Mouse (Mus musculus): ENCODE measurements at regions not wholly inside any gene's neighbourhood (a gene's known extent, or its start where the extent isn't known, plus 50 kb on each side); places are given as distances from the start of the nearest gene placed in this dataset.
A peak's percentile ranks its signal among the peaks of the same experiment; 100 is the strongest.

DNA sequence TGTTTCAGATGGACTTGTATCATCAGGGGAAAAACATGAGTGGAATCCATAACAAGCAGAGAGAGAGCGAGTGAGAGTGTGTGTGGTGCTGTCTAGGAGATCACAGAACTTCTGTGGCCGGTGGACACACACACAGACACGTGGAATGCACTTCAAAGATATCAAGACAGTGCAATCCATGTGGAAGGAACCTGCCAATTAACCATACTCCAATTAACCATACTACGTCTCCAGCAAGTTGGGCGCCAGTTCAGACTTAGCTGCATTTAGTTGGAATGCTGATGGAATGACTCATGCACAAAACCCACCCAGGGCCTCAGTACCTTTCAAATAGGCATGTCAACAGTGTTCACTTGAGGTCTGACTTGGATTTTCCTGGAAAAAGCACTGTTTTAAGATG lies 172.8 kb upstream of the Rnd3 start:
- DNase-seq: no peak

DNA sequence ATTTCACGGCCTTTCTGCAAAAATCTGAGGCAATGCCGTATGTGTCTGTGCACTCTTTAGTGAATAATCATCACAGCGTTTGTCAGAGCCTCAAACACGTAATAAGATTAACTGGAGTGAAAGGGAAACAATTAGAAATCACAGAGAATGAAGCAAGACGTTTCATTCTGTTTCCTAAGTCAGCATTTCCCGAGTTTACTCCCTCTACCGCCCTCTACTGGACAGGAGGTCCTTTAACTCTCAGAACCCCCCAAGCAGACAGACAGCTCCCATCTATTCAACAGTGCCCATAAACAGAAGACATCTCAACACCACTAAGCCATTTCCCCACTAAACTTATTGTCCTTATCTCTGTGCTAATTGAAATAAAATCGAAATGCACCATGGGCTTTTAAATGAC lies 167.5 kb upstream of the Rnd3 start:
- no peak for DNase-seq

DNA sequence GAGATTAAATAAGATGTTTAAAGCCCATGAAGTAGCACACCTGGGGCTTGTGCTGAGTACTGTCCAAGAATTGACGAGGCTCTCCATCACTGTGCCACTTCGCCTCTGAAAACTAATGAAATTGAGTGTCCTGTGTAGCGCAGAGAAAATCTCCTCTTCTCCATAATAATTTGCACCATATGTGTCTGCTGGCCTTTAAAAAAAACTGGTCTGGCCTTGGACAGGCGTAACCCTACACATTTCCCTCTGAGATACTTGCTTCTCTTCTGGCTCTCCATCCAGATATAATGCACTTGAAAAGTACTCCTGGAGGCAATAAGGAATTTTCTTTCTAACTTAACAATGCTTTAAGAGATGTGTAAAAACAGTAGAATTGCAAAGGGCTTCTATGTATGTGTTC lies 164.5 kb upstream of the Rnd3 start:
- no peak for DNase-seq

DNA sequence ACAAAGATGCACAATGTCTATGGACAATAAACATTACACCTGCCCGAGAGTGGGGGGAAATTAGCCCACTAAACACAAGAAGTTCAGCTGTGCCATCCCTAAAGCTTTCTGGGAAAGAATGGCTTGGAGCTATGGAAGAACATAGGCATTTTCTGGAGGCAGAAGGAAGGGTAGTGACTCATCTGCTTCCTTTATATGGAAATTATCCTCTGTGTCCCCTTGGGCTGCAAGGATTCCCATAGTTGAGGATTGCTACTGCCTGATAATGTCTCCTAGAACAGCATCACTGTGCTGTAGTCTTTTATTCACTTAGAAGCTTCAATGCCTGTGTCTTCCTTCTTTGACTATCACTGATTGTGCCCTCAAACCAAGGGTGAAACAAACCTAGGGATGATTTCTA lies 157.3 kb upstream of the Rnd3 start:
- DNase-seq: no peak

DNA sequence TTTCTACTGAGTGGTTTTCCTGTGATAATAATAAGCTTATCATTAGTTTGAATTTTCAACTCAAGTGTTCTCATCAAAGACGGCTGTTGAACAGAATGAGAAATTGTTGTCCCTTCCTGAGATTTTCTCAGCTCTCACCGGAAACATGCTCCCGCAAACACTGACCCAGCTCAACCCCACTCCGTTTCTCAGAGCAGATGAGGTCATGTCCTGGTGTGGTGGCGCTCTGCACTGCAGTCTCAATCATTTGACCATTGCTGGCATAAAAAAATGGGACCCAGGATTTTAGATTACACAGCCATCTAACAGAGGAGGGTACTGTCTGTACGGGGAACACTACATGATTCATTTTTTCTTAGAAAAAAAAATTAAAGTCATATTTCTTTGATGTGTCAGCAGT lies 156.5 kb upstream of the Rnd3 start:
- peak; percentile 59 to 66 for DNase-seq

DNA sequence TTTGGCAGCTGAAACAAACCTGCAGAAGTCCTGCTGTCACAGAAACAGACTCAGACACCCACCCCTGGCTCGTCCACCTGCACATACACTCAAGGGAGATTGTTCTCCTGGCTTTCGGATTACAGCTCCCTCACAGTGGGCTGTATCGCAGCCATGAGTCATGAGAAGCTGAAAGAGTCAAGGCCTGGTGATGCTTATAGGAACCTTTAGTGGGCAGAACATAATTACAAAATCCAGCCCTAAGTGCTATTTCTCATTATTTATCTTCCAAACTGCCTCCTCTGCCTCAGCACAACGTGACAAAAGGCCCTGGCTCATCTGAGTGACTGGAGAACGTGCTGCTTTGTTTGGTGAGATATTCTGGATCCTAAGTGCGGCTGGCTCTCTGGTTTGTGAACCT lies 155.8 kb upstream of the Rnd3 start:
- no peak for DNase-seq

DNA sequence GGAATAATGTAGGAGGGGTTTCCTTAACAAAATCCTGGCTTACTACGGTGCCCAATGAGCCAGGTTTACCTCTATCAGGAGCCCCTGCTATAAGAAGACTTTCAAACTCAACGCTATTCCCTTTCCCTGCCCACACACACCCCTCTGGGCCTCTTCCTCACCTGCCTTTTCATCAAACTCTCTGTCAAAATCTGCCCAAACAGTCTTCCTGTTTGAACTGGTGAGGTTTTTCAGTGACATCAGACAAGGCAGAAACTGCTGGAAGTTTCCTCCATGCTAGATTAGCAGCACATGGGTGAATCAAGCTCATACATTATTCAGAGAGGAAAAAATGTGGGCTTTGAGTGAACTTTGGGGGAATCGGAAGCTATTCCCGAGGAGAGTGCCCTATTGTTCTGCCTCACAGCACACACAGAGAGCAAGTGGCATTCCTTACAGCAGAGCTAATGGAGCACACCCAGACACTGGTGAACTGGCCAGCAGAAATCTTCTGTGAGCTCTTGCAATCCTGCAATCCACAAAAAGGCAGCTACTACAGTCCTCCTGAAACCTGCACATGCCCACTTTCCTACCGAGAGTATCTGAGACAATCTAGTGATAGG lies 141.8 kb upstream of the Rnd3 start:
- DNase-seq: no peak

DNA sequence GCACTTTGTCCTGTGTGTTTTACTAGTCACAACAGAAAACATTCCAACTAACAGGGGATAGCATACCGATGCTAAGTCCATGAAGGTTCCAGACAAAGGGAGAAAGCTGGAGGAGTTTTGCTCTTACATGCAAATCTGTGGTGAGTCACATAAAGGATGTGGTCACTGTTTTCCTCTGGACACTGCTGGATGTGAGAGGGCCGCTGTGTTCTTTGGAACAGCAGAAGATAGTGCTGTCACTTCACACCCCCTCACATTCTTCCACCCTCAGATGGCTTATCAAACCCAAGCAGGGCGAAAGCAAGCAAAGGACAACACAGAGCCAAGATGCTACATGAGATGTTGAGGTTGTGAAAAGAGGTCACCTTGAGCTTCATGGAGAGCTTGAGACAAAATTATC lies 139.8 kb upstream of the Rnd3 start:
- DNase-seq: no peak

DNA sequence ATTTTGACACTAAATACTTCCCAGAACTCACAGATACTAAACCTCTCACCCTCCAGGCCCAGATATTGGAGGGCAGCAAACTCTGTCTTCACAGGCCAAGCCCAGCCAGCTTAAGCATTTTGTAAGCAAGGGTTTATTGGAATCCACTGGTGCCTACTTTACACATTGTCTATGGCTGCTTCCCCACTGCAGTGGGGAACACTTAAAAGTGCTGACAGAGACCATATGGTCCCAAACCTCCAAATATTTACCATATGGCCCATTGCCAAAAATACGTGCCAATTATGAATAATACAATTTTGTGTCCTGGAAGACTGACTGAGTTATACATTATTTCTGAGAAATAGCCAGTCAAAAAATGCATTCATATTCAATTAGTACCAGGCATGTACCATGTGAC lies 136.7 kb upstream of the Rnd3 start:
- DNase-seq: no peak

DNA sequence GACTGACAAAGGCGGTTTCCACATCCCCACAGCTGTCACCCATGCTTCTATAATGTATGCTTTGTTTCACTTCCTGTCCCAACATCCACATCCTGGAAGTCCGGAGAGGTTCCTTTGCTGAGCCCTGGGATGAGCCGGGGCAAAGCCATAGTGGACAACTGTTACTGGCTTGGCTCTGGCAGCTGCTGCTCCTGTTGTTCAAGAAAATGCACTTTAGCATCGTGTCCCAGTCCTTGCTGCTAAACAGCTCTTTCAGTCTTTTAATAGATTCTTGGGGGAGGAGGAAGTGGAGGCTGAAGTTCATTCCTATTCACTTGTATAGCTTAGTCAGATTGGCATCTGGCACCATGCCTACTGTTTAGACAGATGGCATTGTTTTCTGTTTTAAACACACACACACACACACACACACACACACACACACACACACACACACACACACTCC lies 135.9 kb upstream of the Rnd3 start:
- DNase-seq: peak; percentile 14 to 47

DNA sequence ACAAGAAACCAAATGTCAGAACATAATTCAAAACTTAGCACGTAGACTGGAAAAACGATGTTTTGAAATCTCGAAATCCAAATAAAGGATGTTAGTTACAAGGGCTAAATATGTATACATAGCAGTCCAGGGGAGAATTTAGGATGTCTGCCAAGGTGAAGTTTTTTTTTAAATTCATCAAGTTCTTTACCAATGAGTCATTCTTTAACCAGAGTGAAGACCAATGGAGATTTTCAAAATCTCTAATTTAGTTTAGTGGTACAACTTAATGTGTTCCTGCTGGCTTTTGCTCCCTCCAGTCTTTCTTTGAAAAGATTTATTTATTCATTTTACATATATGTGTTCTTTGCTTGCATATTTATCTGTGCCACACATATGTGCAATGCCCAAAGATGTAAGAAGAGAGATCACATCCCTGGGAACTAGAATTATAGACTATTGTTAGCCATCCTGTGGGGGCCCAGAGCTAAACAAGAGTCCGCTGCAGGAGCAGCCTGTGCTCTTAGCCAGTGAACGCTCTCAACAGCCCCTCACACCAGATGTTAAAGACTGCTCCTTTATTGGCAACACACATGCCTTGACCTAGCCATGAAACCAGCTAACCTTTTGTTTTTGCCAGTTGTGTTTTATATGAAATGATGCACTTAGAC lies 130.6 kb upstream of the Rnd3 start:
- DNase-seq: no peak

DNA sequence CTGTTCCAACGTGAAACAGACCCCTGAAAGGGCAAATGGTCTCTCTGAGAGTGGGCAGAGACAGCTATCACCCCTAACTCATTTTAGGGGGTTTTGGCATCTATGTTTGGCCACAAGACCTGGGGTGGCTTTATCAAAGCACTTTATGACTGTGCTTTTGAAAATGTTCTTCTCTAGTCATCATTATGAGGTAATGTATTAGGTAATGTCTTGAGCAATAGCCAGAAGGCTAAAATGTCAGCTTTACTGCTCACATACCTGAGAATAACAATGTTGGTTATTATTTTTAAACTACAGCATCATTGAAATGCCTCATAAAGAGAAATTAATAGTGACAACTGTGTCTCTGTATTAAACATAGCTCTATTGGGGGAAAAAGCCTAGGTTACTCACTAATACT lies 129.9 kb upstream of the Rnd3 start:
- no peak for DNase-seq

DNA sequence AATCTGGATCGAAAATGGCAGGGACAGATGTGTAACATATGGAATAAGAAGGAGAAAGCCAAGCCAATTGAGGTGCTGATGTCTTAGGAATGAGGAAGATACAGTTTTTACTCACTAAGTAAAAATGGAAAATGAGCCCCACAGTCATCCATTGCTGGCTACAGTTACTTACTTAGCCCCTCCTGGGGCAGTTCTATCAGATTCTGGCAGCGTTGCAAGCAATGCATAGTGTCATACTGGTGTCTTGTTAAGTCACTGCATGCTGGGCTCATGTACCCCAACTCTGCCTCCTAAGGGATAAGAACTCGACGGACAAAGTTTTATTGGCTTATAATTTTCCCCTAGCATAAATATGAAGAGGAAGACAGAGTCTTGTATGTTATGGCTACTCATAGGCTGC lies 129.4 kb upstream of the Rnd3 start:
- DNase-seq: no peak

DNA sequence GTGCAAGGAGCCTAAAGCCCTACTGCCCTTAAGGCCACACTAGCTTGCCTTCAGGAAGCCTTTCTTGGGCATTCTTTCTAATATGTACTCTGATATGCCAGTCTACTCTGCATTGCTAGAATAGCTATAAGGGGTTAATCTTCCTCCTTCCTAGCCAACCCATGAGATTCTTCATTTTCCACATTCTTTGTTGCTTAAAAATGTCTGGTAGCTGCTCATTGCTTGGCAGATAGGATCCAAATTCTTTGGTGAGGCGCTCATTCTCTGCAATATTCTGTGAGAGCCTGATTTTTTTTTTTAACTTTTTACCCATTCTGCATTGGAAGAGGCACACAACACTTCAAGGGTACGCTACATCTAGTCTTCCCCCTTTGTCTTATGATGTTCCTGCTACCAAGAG lies 127.7 kb upstream of the Rnd3 start:
- DNase-seq: no peak

DNA sequence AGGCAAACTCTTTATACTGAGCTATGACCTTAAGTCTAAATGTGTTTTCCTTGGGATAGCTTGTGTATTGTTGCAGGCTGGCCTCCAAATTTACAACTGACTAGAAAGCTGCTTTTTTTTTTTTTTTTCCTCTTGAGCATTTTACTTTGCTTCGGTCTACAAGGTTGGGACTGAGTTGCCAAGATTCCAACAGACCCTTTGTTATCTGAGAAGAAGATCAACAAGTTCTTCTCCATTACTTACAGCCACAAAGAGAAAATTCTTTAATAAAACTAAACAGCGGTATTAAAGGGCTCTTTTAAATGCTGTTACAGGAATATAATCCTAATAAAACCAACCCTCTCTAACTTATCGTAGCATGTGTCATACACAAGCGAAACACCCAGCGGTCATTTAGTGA lies 124.4 kb upstream of the Rnd3 start:
- DNase-seq: no peak

DNA sequence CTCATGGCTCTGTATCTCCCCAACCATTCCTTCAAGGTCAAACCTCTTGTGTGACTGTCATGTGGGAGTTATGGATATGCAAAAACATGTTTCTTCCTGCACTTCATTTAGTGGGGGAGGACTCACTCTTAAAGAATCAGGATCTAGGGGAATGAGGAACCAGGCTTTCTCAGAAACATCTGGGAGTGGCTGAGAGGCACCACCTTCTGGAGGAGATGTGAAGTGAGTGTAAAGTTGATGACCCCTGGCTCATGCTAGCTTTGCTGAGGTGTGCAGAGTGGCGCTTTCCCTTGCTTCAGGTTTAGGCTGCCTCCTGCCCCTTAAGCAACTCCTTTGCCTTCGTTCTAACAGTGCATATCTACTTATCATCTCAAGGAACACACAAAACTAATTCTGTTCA lies 119.6 kb upstream of the Rnd3 start:
- no peak for DNase-seq

DNA sequence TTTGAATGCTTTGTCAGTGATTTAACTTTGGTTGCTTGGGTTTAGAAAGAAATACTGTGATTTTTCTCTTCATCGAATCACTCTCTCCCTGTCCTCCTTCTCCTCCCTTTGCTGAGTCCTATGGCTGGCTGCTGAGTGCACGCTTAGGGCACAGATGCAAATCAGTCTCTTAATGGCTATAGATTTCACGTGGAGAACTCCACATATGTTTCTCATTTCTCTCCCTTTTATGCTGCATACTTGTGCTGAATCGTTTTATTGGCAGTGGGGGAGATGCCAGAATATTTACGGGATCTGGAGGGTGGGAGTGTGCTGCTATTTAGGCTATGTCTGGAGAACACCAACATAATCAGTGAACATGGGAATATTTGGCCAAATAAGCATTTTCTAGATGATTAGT lies 118.8 kb upstream of the Rnd3 start:
- no peak for DNase-seq

DNA sequence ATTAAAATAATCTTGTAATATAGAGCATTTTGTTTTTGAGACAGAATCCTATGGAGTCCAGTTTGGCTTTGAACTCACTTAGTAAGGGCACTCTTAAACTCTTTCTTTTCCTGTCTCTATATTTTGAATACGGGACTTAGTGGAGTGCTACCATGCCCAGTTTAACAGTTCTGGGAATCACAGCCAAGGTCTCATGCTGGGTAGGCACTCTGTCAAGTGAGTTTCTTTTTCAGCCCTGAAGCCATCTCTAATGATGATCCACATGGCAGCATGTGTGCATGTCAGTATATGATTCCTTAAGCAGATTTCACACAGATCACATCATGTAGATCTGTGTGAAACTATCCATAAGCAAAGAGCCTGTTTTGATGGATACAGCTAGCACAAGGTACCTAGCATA lies 113.6 kb upstream of the Rnd3 start:
- DNase-seq: no peak

DNA sequence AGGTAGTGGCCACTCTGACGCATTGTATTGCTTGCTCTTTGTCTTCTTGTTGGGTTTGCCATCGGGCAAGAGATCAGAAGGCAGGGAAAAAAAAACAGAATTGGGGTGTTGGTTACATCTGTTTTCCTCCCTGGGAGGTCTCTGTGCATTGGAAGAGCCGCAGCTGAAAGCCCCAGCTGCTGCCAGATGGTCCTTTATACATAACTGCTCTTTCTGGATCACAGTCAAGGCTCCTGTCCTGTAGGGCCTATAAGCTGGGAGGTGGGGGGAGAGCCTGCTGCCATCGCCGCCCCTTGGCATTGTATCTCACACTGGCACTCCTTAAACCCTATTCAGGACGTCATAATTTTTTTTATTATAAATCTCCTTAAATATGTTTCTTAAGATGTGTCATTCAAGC lies 101.9 kb upstream of the Rnd3 start:
- DNase-seq: peak in 1 of 2 experiments; percentile 24

DNA sequence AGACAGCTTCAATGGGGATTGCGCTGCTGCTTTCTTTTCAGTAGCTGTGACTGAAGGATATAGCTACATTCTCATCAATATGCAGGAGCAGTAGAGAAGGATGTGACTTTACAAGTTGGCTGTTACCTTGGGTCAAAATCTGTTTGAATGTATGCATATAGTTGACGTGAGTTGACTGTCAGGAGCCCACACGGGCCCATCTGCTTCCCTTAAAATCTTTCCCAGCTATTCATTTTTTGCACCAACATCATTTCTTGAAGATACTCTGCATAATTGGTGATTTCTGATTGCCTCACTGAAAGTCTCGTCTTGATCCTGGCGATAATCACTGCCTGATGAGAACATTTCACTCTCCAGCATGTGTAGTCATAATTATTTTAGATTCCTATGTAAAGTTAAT lies 92.7 kb upstream of the Rnd3 start:
- DNase-seq: no peak

DNA sequence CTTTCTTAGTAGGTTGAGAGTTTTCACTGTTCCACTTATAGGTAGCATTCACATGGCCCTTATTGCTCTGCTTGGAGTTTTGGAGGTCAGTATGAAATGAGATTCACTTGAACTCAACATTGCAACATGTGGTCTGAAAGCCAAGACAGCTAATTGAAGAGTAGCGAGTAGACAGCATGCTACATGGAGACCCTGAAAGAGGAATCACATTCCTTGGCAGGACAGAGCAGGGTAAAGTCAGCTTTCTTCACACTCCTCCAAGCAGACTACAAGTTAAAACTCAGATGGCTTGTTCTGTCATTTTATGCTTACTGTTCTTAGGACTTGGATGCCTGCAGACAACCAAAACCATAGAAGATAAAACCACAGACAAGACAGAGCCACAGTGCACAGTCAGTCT lies 91.1 kb upstream of the Rnd3 start:
- DNase-seq: no peak

DNA sequence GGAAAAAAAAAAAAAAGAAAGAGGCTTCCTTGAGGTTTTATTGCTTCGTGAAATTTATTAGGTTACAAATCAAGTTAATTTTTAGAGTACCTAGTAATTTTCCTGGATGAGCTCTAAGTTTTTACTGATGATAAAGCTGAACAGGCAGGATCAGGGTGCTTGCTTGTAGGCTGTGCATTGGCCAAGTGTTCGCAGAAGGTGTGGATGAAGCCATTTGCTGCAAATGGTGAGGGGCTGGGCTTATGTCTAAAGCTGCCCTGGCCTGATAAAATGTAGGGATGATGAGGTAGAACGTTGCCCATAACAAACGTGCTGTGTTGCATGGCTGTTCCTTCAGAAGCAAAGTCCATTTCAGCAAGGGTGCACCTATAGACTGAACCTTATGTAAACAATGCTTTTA lies 90.1 kb upstream of the Rnd3 start:
- DNase-seq: no peak

DNA sequence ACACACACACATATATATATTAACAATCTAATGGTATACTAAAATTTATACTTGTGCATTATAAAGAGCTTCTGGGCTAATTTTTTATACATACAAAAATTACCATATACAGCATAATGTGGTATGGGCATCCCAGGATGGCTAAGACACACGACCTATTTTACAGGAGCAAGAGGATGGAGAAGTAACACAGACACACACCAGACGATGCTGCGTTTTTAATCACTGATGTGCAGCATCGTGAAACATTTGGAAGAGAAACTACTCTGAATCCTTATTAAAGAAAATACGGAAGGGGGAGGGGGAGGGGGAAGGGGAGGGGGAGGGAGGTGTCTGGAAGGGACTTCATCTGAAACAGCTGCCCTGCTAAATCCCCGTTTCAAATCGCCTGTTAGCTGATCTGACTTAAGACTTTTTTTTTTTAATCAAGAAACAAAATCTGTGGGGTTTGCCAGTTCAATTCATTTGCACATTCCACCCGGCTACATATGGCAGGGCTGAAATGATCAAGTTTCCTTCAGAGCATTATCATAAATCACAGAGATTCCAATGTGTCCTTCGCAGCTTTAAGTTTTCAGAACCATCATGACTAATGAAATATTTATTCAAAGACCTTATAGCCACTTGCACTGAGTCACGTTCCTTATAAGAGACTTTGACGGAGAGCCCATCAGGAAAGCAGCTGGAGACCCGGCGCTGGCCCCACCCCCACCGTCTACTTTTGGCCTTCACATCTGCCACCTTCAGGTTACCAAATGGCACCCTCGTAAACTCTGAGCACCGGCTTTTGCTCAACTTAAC lies 89.4 kb upstream of the Rnd3 start:
- DNase-seq: peak; percentile 7 to 31

DNA sequence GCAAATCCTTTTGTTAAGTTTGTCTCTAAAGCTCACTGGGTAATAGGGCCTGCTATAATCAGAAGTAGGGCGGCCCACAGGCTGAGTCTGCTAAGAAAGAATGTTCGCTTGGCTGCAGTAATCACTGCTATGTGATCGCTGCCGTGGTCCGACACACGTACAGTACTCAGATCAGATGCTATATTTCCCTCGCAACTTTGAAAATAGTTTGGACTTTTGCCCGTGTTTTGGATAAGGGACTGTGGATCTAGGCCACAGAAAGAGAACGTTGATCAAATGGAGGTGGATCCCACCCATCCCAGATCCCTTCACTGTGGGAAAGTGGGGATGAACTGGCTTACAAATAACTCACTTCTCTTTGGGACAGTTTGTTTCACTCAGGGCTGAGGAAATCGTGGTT lies 88.5 kb upstream of the Rnd3 start:
- DNase-seq: peak; percentile 9 to 40

DNA sequence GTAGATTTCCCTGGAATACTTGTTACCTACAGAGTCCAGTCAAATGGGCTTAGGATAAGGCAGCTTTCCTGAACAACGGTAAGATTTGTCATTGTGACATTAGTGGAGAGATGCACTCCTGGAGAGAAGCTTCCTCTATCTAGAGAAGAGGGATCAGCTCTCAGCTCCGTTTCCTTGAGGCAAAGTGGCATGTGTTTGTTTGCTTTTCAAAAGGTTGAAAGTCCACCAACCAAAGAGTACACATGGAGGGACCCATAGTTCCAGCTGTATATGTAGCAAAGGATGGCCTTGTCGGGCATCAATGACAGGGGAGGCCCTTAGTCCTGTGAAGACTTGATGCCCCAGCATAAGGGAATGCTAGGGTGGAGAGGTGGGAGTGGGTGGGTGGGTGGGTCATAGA lies 87.9 kb upstream of the Rnd3 start:
- no peak for DNase-seq
